In the genomic region with DNA sequence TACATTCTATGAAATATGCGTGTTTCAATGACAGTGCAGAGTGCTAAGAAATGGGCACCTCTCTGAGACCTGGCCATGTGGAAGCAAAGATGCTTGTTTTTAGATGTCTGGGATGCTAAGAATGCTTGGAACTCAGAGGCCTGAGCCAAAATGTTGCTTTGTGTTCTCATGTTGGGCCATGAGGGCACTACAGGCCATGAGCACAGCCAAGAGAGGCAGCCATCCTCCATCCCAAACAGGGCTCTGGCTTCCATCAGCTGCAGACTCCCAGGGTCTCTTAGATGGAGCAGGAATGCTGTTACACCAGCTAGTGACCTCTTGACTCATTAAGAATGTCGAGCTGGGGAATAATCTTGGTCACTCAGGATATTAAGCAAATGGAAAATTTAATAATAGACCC, we compare ENCODE assay signal across 31 mouse cellular contexts.
A peak's percentile ranks its signal among the peaks of the same experiment; 100 is the strongest.
DNase-seq lines count a peak whose midpoint lies in the region; ATAC-seq and TF ChIP-seq lines count a peak whose summit lies in the region.
"Had no signal": no experiment of that assay in that cellular context is flagged by ENCODE, and none has a peak within 500 bp of the region (broad histone marks: within the 10 kb centered on the region; RNA-seq: fewer than 3 reads in every experiment).

No protein-coding gene starts in this region.

- no peaks in the 10 kb centered on the region for H3K27me3 ChIP-seq in heart, embryonic 13.5 days (replicated peaks)
- H3K27me3 ChIP-seq in kidney, adult 2 months (replicated peaks; ENCODE audit: control insufficient read depth, insufficient read depth, low read length) = no peaks in the 10 kb centered on the region
- H3K27me3 ChIP-seq: hindbrain, embryonic 12.5 days; intestine, embryonic 15.5 days; limb, embryonic 15.5 days; lung, embryonic 15.5 days; megakaryocyte, embryonic 14.5 days; midbrain, embryonic 12.5 days; neural tube, embryonic 12.5 days had no signal

- 62% methylated on average over 2 of the region's 2 CpGs for WGBS in heart, embryonic 13.5 days
- 72% methylated on average over 2 of the region's 2 CpGs for WGBS in kidney, adult 2 months

- H3K4me1 ChIP-seq in heart, embryonic 13.5 days = peaks cover 42% of the 10 kb centered on the region
- no peaks in the 10 kb centered on the region for H3K4me1 ChIP-seq in kidney, adult 2 months (ENCODE audit: control insufficient read depth, insufficient read depth, low read length)
- H3K4me1 ChIP-seq: hindbrain, embryonic 12.5 days; neural tube, embryonic 12.5 days had no signal

- DNase-seq in heart, postnatal 4 days = no peak
- peak; percentile 9 for DNase-seq in kidney, adult 2 months
- DNase-seq in kidney, adult 9 months = no peak
- DNase-seq in lung, postnatal 14 days = peak; percentile 49
- no peak for DNase-seq in adrenal gland, postnatal 14 days
- no peak for DNase-seq in thymus, postnatal 25 days
- DNase-seq: adrenal gland, postnatal 25 days; cerebellum, adult 11-12 months; cerebellum, adult 9-11 months; embryo, embryonic 11 days; forebrain, postnatal 0 days; kidney, adult 8-10 months; kidney, postnatal 10 days; layer of hippocampus, adult 9-11 months; right cerebral cortex, adult 18-20 months; thymus, adult 18-20 months; thymus, postnatal 36 days had no signal

- H3K9me3 ChIP-seq in heart, embryonic 13.5 days = no peaks in the 10 kb centered on the region
- H3K9me3 ChIP-seq: hindbrain, embryonic 12.5 days; intestine, embryonic 15.5 days; limb, embryonic 10.5 days; limb, embryonic 15.5 days; lung, embryonic 15.5 days; midbrain, embryonic 12.5 days; neural tube, embryonic 12.5 days had no signal

- no peak for ATAC-seq in heart, embryonic 13.5 days (ENCODE audit: extremely low read depth, insufficient number of reproducible peaks, low FRiP score, low TSS enrichment)
- ATAC-seq: forebrain, postnatal 0 days; hindbrain, postnatal 0 days; intestine, embryonic 15.5 days had no signal

- peak overlapping the region; percentile 40 for H3K27ac ChIP-seq in heart, embryonic 13.5 days (replicated peaks)
- no peak overlapping the region for H3K27ac ChIP-seq in kidney, adult 2 months (ENCODE audit: insufficient read depth, low read depth, low read length)
- H3K27ac ChIP-seq: hindbrain, embryonic 12.5 days; hindbrain, postnatal 0 days; intestine, embryonic 15.5 days; limb, embryonic 10.5 days; limb, embryonic 15.5 days; liver, embryonic 14.5 days; lung, embryonic 15.5 days; midbrain, embryonic 12.5 days; neural tube, embryonic 12.5 days; stomach, postnatal 0 days had no signal

- H3K36me3 ChIP-seq in heart, embryonic 13.5 days = no peaks in the 10 kb centered on the region
- H3K36me3 ChIP-seq in kidney, adult 2 months (ENCODE audit: control insufficient read depth, insufficient read depth, low read length) = no peaks in the 10 kb centered on the region
- H3K36me3 ChIP-seq: hindbrain, embryonic 12.5 days; intestine, embryonic 15.5 days; limb, embryonic 10.5 days; limb, embryonic 15.5 days; lung, embryonic 15.5 days; midbrain, embryonic 12.5 days; neural tube, embryonic 12.5 days had no signal

- H3K4me3 ChIP-seq in heart, embryonic 13.5 days = no peak overlapping the region
- H3K4me3 ChIP-seq in kidney, adult 2 months (ENCODE audit: insufficient read depth, low read depth, low read length) = no peak overlapping the region
- H3K4me3 ChIP-seq: erythroblast, embryonic 14.5 days; hindbrain, embryonic 12.5 days; intestine, embryonic 15.5 days; limb, embryonic 10.5 days; limb, embryonic 15.5 days; lung, embryonic 15.5 days; megakaryocyte, embryonic 14.5 days; midbrain, embryonic 12.5 days; myocyte; neural tube, embryonic 12.5 days had no signal

- no peak for TF ChIP-seq CTCF in kidney, adult 2 months (conservative IDR thresholded peaks at IDR 0.05; ENCODE audit: insufficient read depth, insufficient read length, low read depth, low read length)

- no peak overlapping the region for H3K9ac ChIP-seq in heart, embryonic 13.5 days
- H3K9ac ChIP-seq: forebrain, postnatal 0 days; hindbrain, embryonic 12.5 days; intestine, embryonic 15.5 days; limb, embryonic 15.5 days; liver, embryonic 14.5 days; lung, embryonic 15.5 days; midbrain, embryonic 12.5 days; neural tube, embryonic 12.5 days had no signal

- no peak for TF ChIP-seq POLR2A in kidney, adult 2 months (IDR thresholded peaks at IDR 0.05; ENCODE audit: low read depth, low read length)

- H3K4me2 ChIP-seq in heart, embryonic 13.5 days = no peak overlapping the region
- H3K4me2 ChIP-seq: hindbrain, embryonic 12.5 days; intestine, embryonic 15.5 days; limb, embryonic 15.5 days; lung, embryonic 15.5 days; midbrain, embryonic 12.5 days; neural tube, embryonic 12.5 days had no signal

Comparison
In these comparisons a context has a peak if more than half of its experiments do, and no peak if none do; other contexts are left out.
1. DNase-seq: peak in kidney, adult 2 months (single experiment) and lung, postnatal 14 days (single experiment); none in heart, postnatal 4 days (single experiment), kidney, adult 9 months (single experiment), adrenal gland, postnatal 14 days (single experiment) and thymus, postnatal 25 days (single experiment).